ENCODE assay signal across 8 mouse cellular contexts in the genomic region with DNA sequence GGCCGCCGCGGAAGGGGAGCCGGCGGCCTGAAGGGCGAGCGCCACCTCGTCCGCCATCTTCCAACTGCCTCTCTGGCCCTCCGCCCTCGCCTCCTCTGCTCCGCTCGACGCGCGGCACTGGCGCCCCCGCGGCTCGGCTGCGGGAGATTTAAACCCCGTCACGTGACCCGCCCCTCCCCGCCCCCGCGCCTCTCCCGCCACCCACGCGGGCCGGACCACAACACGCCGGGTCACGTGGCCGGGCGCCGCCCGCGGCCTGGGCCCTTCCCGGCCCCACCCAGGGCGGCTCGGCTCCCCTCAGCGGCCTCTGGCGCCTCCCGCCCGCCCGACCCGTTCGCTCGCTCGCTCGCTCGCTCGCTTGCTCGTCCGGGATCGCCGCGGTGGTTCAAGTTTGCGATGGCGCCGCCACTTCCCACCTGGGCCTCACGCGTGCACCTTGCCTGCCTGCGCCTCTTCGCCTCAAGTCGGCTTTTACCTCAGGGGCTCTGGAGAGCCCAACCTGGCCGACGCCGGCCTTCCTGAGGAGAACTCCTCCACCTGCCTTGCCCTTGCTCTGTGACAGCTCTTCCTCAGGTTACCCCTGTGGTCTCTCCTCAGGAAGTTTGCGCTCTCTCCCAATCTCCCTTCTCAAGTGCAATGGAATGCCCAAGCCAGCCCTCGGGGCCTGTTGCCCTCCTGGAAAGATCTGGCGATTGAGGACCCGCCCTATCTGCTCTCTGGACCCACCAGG. TPM values are rescaled to one million over a fixed set of nuclear protein-coding genes. Genes with fewer than 3 reads are reported as not detected.
DNase-seq lines count a peak whose midpoint lies in the region; ATAC-seq and TF ChIP-seq lines count a peak whose summit lies in the region.

No protein-coding gene starts in this region.

- TF ChIP-seq CTCF in cerebellum, adult 2 months (IDR thresholded peaks at IDR 0.05; ENCODE audit: borderline replicate concordance, insufficient read depth, low read depth, low read length) = no peak
- peak; percentile 36 for TF ChIP-seq CTCF in forebrain, postnatal 0 days (IDR thresholded peaks at IDR 0.05; ENCODE audit: low read depth)
- no peak for TF ChIP-seq CTCF in lung, embryonic 14.5 days (IDR thresholded peaks at IDR 0.05; ENCODE audit: low read depth)

- peaks cover 5% of the 10 kb centered on the region for H3K36me3 ChIP-seq in forebrain, postnatal 0 days (ENCODE audit: insufficient read depth)
- peaks cover 15% of the 10 kb centered on the region for H3K36me3 ChIP-seq in lung, embryonic 14.5 days (ENCODE audit: insufficient read depth)

- 1% methylated on average over 56 of the region's 74 CpGs for WGBS in cerebellum, adult 2 months
- 1% methylated on average over 63 of the region's 74 CpGs for whole genome bisulfite sequencing in forebrain, postnatal 0 days
- under 1% methylated on average over 60 of the region's 74 CpGs for WGBS in lung, embryonic 14.5 days

- peak overlapping the region; percentile 86 for H3K4me2 ChIP-seq in forebrain, postnatal 0 days (ENCODE audit: low read depth)
- H3K4me2 ChIP-seq in lung, embryonic 14.5 days = peak overlapping the region; percentile 84

- no peaks in the 10 kb centered on the region for H3K9me3 ChIP-seq in forebrain, postnatal 0 days (ENCODE audit: low read length)
- H3K9me3 ChIP-seq in lung, embryonic 14.5 days (ENCODE audit: low read depth, low read length) = no peaks in the 10 kb centered on the region

- H3K27ac ChIP-seq in cerebellum, adult 2 months (ENCODE audit: insufficient read depth, low read length) = peak overlapping the region; percentile 88
- H3K27ac ChIP-seq in forebrain, postnatal 0 days (ENCODE audit: low read depth, low read length) = peak overlapping the region; percentile 91
- peak overlapping the region; percentile 95 for H3K27ac ChIP-seq in lung, embryonic 14.5 days (ENCODE audit: low read depth)

- ATAC-seq in forebrain, postnatal 0 days = peak; percentile 94
- peak; percentile 97 for ATAC-seq in lung, embryonic 14.5 days (ENCODE audit: insufficient read depth)
- peak; percentile 79 for ATAC-seq in neutrophil, adult 5-6 weeks (ENCODE audit: extremely low read depth, insufficient number of reproducible peaks, low FRiP score, poor library complexity, severe bottlenecking)

- H3K27me3 ChIP-seq in cerebellum, adult 2 months (ENCODE audit: control insufficient read depth, insufficient read depth, low read length) = no peaks in the 10 kb centered on the region
- no peaks in the 10 kb centered on the region for H3K27me3 ChIP-seq in forebrain, postnatal 0 days (ENCODE audit: insufficient read depth, low read length)
- no peaks in the 10 kb centered on the region for H3K27me3 ChIP-seq in lung, embryonic 14.5 days (ENCODE audit: insufficient read depth, low read length)

- H3K4me1 ChIP-seq in cerebellum, adult 2 months (ENCODE audit: control insufficient read depth, insufficient read depth, low read length) = no peaks in the 10 kb centered on the region
- peaks cover 18% of the 10 kb centered on the region for H3K4me1 ChIP-seq in forebrain, postnatal 0 days (ENCODE audit: insufficient read depth)
- H3K4me1 ChIP-seq in lung, embryonic 14.5 days (ENCODE audit: insufficient read depth) = peaks cover 15% of the 10 kb centered on the region; the same call in 1 of the 2 replicates

- H3K9ac ChIP-seq in forebrain, postnatal 0 days = peak overlapping the region; percentile 91
- H3K9ac ChIP-seq in lung, embryonic 14.5 days = peak overlapping the region; percentile 95

- peak; percentile 97 for TF ChIP-seq POLR2A in cerebellum, adult 2 months (IDR thresholded peaks at IDR 0.05; ENCODE audit: borderline replicate concordance, insufficient read depth, low read length)

- DNase-seq in MEL-GATA-1-ER (ENCODE audit: extremely low read depth, low read depth) = peak; percentile 45
- DNase-seq in cerebellum, adult 2 months = peak; percentile 93 to 94
- DNase-seq in forebrain, postnatal 0 days = peak; percentile 91
- DNase-seq in heart, postnatal 4 days = peak; percentile 93
- peak; percentile 59 to 77 for DNase-seq in layer of hippocampus, adult 8-10 months (ENCODE audit: low spot score in 2 of 2)
- peak; percentile 94 for DNase-seq in lung, embryonic 14.5 days
- peak; percentile 91 for DNase-seq in testis, postnatal 14 days (ENCODE audit: low spot score)

- H3K4me3 ChIP-seq in cerebellum, adult 2 months (replicated peaks; ENCODE audit: insufficient read depth, low read depth, low read length) = peak overlapping the region; percentile 98
- peak overlapping the region; percentile 87 for H3K4me3 ChIP-seq in forebrain, postnatal 0 days (ENCODE audit: low read depth, low read length)
- peak overlapping the region; percentile 77 for H3K4me3 ChIP-seq in lung, embryonic 14.5 days (ENCODE audit: low read depth, low read length)

RNA-seq across cellular contexts. Expression of a gene that starts 42.4 kb away (rescaled TPM):
- 15.3 and 17.2 TPM in 2 replicates for polyA plus RNA-seq in cerebellum, adult 2 months (2012; rRNA removed)
- 24.0 and 28.3 TPM in 2 replicates for total RNA-seq in forebrain, postnatal 0 days (2014; rRNA removed)
- 2.7 and 3.3 TPM in 2 replicates for polyA plus RNA-seq in forebrain, postnatal 0 days (2015; fragmentation: Nextera tagmentation; extraction: Ambion mirVana)
- 10 to 100 TPM; 13.2 to 14.3 TPM for total RNA-seq in heart, postnatal 4 days (2021)
- 10 to 100 TPM; 14.1 to 16.0 (median 15.3) TPM for total RNA-seq in layer of hippocampus, adult 8-10 months (2022)
- 8.5 and 11.2 TPM in 2 replicates for polyA plus RNA-seq in lung, embryonic 14.5 days (2014; fragmentation: Nextera tagmentation; extraction: Ambion mirVana)
- 63.9 and 69.2 TPM in 2 replicates for total RNA-seq in neutrophil, adult 5-6 weeks (2017)

RNA-seq across cellular contexts. Expression of a gene that starts 43.2 kb away (rescaled TPM):
- polyA plus RNA-seq in cerebellum, adult 2 months (2012; rRNA removed) = 32.1 and 34.2 TPM in 2 replicates
- total RNA-seq in forebrain, postnatal 0 days (2014; rRNA removed) = 5.6 and 8.4 TPM in 2 replicates
- 8.0 and 11.0 TPM in 2 replicates for polyA plus RNA-seq in forebrain, postnatal 0 days (2015; fragmentation: Nextera tagmentation; extraction: Ambion mirVana)
- 1 to 10 TPM; 5.5 to 8.7 TPM for total RNA-seq in heart, postnatal 4 days (2021)
- 10 to 100 TPM; 17.6 to 25.0 (median 24.7) TPM for total RNA-seq in layer of hippocampus, adult 8-10 months (2022)
- polyA plus RNA-seq in lung, embryonic 14.5 days (2014; fragmentation: Nextera tagmentation; extraction: Ambion mirVana) = 10.6 and 10.8 TPM in 2 replicates
- 2.2 and 2.4 TPM in 2 replicates for total RNA-seq in neutrophil, adult 5-6 weeks (2017)

Comparison
In these comparisons a context has a peak if more than half of its experiments do, and no peak if none do; other contexts are left out.
1. Peak in every context shown above with its lines: DNase-seq, ATAC-seq, H3K4me3 ChIP-seq and H3K27ac ChIP-seq.